Mouse (Mus musculus): Measurements from ENCODE around the gene Slfn5. TPM values are rescaled to one million over a fixed set of nuclear protein-coding genes. Genes with fewer than 3 reads are reported as not detected.
"Not testable (repeated sequence)": the region's sequence is repeated elsewhere in the genome, so short reads cannot be mapped to it uniquely, and the experiment has no call there.

Gene Slfn5
- polyA plus RNA-seq, 1 experiment from 2014 or later, result 1.3 TPM

GRCm38 (mm10) chr11:82921691-82922090, 29.5 kb upstream of the Slfn5 start:
- WGBS, result 67% methylated on average over 4 of the region's 4 CpGs
- H3K36me3 ChIP-seq, result no peaks in the 10 kb centered on the region
- no peak overlapping the region for H3K4me3 ChIP-seq
- ATAC-seq (ENCODE audit: insufficient number of reproducible peaks, insufficient read depth, low FRiP score, low TSS enrichment), result no peak
- peaks cover 11% of the 10 kb centered on the region for H3K27me3 ChIP-seq
- no peak overlapping the region for H3K9ac ChIP-seq
- H3K4me2 ChIP-seq (replicated peaks), result no peak overlapping the region
- no peaks in the 10 kb centered on the region for H3K9me3 ChIP-seq
- no peak overlapping the region for H3K27ac ChIP-seq
- no peaks in the 10 kb centered on the region for H3K4me1 ChIP-seq

- not testable (repeated sequence) for H3K4me2 ChIP-seq (replicated peaks); ATAC-seq (ENCODE audit: insufficient number of reproducible peaks, insufficient read depth, low FRiP score, low TSS enrichment); H3K36me3 ChIP-seq; H3K9ac ChIP-seq; H3K4me1 ChIP-seq; H3K9me3 ChIP-seq; H3K4me3 ChIP-seq; H3K27ac ChIP-seq
- H3K27me3 ChIP-seq, result peaks cover 24% of the 10 kb centered on the region
- WGBS, result 88% methylated on average over 6 of the region's 6 CpGs
Observed at GRCm38 (mm10) chr11:82923910-82924309, 27.2 kb upstream of the Slfn5 start.

DNA sequence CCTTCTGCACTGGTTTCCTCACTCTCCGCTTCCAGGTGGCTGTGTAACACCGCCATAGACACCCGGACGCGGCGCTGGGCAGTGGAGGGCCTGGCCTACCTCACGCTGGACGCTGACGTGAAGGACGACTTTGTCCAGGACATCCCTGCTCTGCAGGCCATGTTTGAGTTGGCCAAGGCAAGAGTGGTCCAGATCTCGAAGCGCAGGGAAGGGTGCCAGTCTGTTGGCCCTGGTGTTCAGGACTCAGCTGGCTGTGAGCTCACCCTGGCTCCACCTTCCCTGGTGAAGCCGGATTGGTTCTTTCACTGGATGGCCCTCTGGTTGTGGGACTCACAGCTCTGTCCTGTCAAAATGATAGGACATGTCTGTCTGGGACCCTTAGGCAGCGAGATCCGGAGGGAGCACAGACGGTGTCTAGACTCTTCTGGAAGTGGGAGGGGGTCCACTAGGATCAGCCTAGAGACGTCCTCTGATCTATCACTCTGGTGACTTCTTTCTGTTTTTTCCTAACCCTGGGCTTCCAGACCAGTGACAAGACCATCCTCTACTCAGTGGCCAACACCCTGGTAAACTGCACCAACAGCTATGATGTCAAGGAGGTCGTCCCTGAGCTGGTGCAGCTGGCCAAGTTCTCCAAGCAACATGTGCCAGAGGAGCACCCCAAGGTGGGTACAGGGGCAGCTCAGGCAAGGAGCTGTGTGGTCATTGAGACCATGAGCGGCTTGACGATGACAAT, 22.1 kb upstream of the Slfn5 start:
- Histone ChIP-seq H3K9me3 (no peaks in the 10 kb centered on the region), H3K27me3 (peaks cover 49% of the 10 kb centered on the region)
- WGBS, result 31% methylated on average over 20 of the region's 20 CpGs

DNA sequence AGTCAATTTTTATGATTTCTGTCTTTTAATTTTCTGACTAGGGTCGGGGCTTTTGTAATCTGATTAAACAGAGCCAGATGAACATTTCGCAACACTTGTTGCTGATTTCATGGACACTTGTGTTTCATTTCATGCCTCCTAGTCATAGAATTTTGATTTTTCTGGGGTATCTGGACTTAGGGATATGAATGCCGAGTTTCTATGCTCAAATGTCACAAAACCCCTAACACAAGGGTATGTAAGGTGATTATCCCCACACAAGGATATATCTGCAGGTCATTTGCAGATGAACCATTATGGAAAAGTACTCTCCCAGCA, 21.6 kb upstream of the Slfn5 start:
- H3K27me3 ChIP-seq, result peaks cover 54% of the 10 kb centered on the region

More for the DNA sequence above, 22.1 kb upstream of the Slfn5 start:
- no peaks in the 10 kb centered on the region for H3K36me3 ChIP-seq
- ATAC-seq (ENCODE audit: insufficient number of reproducible peaks, insufficient read depth, low FRiP score, low TSS enrichment), result no peak
- H3K4me2 ChIP-seq (replicated peaks), result no peak overlapping the region
- no peak overlapping the region for H3K4me3 ChIP-seq
- no peaks in the 10 kb centered on the region for H3K4me1 ChIP-seq
- H3K9ac ChIP-seq, result no peak overlapping the region
- no peak overlapping the region for H3K27ac ChIP-seq

DNA sequence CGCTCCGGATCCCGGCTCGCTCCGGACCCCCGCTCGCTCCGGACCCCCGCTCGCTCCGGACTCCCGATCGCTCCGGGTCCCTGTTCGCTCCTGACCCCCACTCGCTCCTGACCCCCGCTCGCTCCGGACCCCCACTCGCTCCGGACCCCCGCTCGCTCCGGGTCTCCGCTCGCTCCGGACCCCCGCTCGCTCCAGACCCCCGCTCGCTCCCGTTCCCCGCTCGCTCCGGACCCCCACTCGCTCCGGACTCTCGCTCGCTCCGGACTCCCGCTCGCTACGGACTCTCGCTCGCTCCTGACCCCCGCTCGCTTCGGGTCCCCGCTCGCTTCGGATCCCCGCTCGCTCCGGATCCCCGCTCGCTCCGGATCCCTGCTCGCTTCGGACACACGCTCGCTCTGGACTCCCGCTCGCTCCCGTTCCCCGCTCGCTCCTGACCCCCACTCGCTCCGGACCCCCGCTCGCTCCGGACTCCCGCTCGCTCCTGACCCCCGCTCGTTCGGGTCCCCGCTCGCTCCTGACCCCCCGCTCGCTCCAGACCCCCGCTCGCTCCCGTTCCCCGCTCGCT, 20.7 kb upstream of the Slfn5 start:
- Histone ChIP-seq H3K4me3 (peak overlapping the region; percentile 47), H3K4me2 (replicated peaks) (peak overlapping the region; percentile 94), H3K27me3 (peaks cover 57% of the 10 kb centered on the region)
- not testable (repeated sequence) for H3K4me1 ChIP-seq; H3K9me3 ChIP-seq; H3K36me3 ChIP-seq; H3K27ac ChIP-seq; ATAC-seq (ENCODE audit: insufficient number of reproducible peaks, insufficient read depth, low FRiP score, low TSS enrichment); H3K9ac ChIP-seq
- WGBS, result 2% methylated on average over 84 of the region's 85 CpGs

More for the DNA sequence above, 21.6 kb upstream of the Slfn5 start:
- no peak overlapping the region for H3K27ac ChIP-seq
- no peak overlapping the region for H3K9ac ChIP-seq
- H3K4me2 ChIP-seq (replicated peaks), result no peak overlapping the region
- 45% methylated on average over 3 of the region's 3 CpGs for WGBS
- no peak overlapping the region for H3K4me3 ChIP-seq
- no peak for ATAC-seq (ENCODE audit: insufficient number of reproducible peaks, insufficient read depth, low FRiP score, low TSS enrichment)
- H3K9me3 ChIP-seq, result no peaks in the 10 kb centered on the region
- no peaks in the 10 kb centered on the region for H3K4me1 ChIP-seq
- H3K36me3 ChIP-seq, result no peaks in the 10 kb centered on the region

DNA sequence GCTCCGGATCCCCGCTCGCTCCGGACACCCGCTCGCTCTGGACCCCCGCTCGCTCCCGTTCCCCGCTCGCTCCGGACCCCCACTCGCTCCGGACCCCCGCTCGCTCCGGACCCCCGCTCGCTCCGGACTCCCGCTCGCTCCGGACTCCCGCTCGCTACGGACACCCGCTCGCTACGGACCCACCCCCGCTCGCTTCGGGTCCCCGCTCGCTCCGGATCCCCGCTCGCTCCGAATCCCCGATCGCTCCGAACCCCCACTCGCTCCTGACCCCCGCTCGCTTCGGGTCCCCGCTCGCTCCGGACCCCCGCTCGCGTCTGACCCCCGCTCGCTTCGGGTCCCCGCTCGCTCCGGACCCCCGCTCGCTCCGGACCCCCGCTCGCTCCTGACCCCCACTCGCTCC, 20.0 kb upstream of the Slfn5 start:
- Histone ChIP-seq H3K4me3 (peak overlapping the region; percentile 47), H3K4me2 (replicated peaks) (peak overlapping the region; percentile 94), H3K9ac (peak overlapping the region; percentile 42; the same call in 1 of the 2 replicates), H3K27me3 (peaks cover 60% of the 10 kb centered on the region)
- not testable (repeated sequence) for H3K4me1 ChIP-seq; H3K9me3 ChIP-seq; ATAC-seq (ENCODE audit: insufficient number of reproducible peaks, insufficient read depth, low FRiP score, low TSS enrichment); H3K27ac ChIP-seq; H3K36me3 ChIP-seq
- WGBS, result 2% methylated on average over 54 of the region's 63 CpGs

DNA sequence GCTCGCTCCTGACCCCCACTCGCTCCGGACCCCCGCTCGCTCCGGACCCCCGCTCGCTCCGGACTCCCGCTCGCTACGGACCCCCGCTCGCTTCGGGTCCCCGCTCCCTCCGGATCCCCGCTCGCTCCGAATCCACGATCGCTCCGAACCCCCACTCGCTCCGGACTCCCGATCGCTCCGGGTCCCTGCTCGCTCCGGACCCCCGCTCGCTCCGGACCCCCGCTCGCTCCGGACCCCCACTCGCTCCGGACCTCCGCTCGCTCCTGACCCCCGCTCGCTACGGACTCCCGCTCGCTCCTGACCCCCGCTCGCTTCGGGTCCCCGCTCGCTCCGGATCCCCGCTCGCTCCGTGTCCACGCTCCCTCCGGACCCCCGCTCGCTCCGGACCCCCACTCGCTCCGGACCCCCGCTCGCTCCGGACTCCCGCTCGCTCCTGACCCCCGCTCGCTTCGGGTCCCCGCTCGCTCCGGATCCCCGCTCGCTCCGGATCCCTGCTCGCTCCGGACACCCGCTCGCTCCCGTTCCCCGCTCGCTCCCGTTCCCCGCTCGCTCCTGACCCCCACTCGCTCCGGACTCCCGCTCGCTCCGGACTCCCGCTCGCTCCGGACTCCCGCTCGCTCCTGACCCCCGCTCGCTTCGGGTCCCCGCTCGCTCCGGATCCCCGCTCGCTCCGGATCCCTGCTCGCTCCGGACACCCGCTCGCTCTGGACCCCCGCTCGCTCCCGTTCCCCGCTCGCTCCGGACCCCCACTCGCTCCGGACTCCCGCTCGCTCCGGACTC, 19.3 kb upstream of the Slfn5 start:
- under 1% methylated on average over 116 of the region's 119 CpGs for WGBS
- not testable (repeated sequence) for H3K27ac ChIP-seq; ATAC-seq (ENCODE audit: insufficient number of reproducible peaks, insufficient read depth, low FRiP score, low TSS enrichment); H3K36me3 ChIP-seq; H3K4me1 ChIP-seq; H3K9me3 ChIP-seq
- Histone ChIP-seq H3K27me3 (peaks cover 67% of the 10 kb centered on the region), H3K9ac (peak overlapping the region; percentile 42; the same call in 1 of the 2 replicates), H3K4me2 (replicated peaks) (peak overlapping the region; percentile 94), H3K4me3 (peak overlapping the region; percentile 47)

DNA sequence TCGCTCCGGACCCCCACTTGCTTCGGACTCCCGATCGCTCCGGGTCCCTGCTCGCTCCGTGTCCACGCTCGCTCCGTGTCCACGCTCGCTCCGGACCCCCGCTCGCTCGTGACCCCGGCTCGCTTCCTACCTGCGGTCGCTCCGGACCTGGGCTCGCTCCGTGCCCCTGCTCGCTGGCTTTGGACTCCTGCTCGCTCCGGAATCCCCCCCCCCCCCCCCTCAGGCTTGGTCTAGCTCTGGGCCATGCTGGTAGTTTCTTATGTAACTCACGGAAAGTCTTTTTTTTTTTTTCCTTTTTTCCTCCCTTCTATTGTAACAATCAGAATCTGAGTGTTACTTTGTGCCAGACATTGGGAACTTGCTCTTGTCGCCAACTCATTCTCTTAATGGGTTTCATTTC, 18.0 kb upstream of the Slfn5 start:
- peak overlapping the region; percentile 47 for H3K4me3 ChIP-seq
- peak overlapping the region; percentile 24; the same call in 1 of the 2 replicates for H3K9ac ChIP-seq
- peak overlapping the region; percentile 94 for H3K4me2 ChIP-seq (replicated peaks)
- no peaks in the 10 kb centered on the region for H3K36me3 ChIP-seq
- no peaks in the 10 kb centered on the region for H3K9me3 ChIP-seq
- no peak overlapping the region for H3K27ac ChIP-seq
- ATAC-seq (ENCODE audit: insufficient number of reproducible peaks, insufficient read depth, low FRiP score, low TSS enrichment), result no peak
- no peaks in the 10 kb centered on the region for H3K4me1 ChIP-seq
- H3K27me3 ChIP-seq, result peaks cover 69% of the 10 kb centered on the region
- WGBS, result under 1% methylated on average over 29 of the region's 29 CpGs

DNA sequence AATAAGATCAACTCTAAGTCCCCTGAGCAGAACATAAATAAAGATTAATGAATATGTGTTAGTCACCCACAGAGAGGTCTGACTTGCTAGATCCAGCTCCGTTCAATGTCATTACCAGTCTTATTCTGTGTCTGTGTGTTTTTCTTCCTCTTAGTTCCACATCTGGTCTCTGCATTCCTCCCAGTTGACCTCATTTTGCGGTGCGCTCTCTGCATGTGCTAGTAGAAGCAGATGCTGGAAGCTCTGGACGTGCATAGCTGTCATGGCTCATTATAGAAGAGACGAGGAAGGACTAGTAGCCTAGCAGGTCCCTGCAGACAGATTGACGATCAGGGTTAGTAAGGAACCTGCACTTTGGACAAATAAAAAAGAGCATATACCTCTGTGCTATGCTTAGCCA, 7.8 kb upstream of the Slfn5 start:
- no peaks in the 10 kb centered on the region for H3K9me3 ChIP-seq
- no peaks in the 10 kb centered on the region for H3K36me3 ChIP-seq
- ATAC-seq (ENCODE audit: insufficient number of reproducible peaks, insufficient read depth, low FRiP score, low TSS enrichment), result no peak
- peaks cover 20% of the 10 kb centered on the region; the same call in 1 of the 2 replicates for H3K27me3 ChIP-seq
- no peak overlapping the region for H3K4me3 ChIP-seq
- H3K27ac ChIP-seq, result no peak overlapping the region
- no peak overlapping the region for H3K9ac ChIP-seq
- no peak overlapping the region for H3K4me2 ChIP-seq (replicated peaks)
- H3K4me1 ChIP-seq, result no peaks in the 10 kb centered on the region
- WGBS, result 25% methylated on average over 6 of the region's 6 CpGs

- Histone ChIP-seq H3K9ac (no peak overlapping the region), H3K4me1 (no peaks in the 10 kb centered on the region), H3K9me3 (no peaks in the 10 kb centered on the region), H3K27me3 (peaks cover 25% of the 10 kb centered on the region), H3K4me2 (replicated peaks) (no peak overlapping the region), H3K36me3 (no peaks in the 10 kb centered on the region), H3K4me3 (no peak overlapping the region), H3K27ac (no peak overlapping the region)
- ATAC-seq (ENCODE audit: insufficient number of reproducible peaks, insufficient read depth, low FRiP score, low TSS enrichment), result no peak
- WGBS, result 70% methylated on average over 2 of the region's 2 CpGs
Observed at GRCm38 (mm10) chr11:82945636-82946035, 5.5 kb upstream of the Slfn5 start.

DNA sequence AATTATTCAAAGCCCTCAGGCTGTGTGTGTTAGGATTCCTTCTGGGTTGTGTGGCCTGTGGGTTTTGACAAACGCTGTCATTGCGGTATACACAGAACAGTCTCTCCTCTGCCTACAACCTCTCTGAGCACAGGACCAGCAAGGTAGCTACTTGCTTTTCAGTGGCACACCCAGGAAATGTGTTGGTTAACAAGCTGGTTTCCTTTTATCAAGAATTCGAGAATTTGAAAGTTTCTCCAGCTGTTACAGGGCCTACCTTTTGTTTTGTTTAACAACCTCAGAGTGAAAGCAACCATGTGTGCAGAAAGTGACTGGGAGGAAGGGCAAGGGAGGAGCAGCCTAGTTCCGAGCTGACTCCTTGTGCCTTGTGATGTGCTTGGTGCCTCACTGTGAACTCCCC, 3.7 kb upstream of the Slfn5 start:
- H3K4me2 ChIP-seq (replicated peaks), result no peak overlapping the region
- ATAC-seq (ENCODE audit: insufficient number of reproducible peaks, insufficient read depth, low FRiP score, low TSS enrichment), result no peak
- H3K27me3 ChIP-seq, result peaks cover 37% of the 10 kb centered on the region
- 38% methylated on average over 4 of the region's 4 CpGs for WGBS
- no peak overlapping the region for H3K4me3 ChIP-seq
- H3K36me3 ChIP-seq, result no peaks in the 10 kb centered on the region
- no peak overlapping the region for H3K27ac ChIP-seq
- 0 out of 2 replicates have a peak, but pooled peaks cover 3% of the 10 kb centered on the region for H3K4me1 ChIP-seq
- no peak overlapping the region for H3K9ac ChIP-seq
- H3K9me3 ChIP-seq, result no peaks in the 10 kb centered on the region

GRCm38 (mm10) chr11:82949036-82949435, 2.1 kb upstream of the Slfn5 start:
- H3K27me3 ChIP-seq, result peaks cover 51% of the 10 kb centered on the region
- 0 out of 2 replicates have a peak, but pooled peaks cover 3% of the 10 kb centered on the region for H3K4me1 ChIP-seq
- H3K27ac ChIP-seq, result no peak overlapping the region
- H3K9ac ChIP-seq, result no peak overlapping the region
- no peak overlapping the region for H3K4me3 ChIP-seq
- H3K36me3 ChIP-seq, result no peaks in the 10 kb centered on the region
- no peak for ATAC-seq (ENCODE audit: insufficient number of reproducible peaks, insufficient read depth, low FRiP score, low TSS enrichment)
- no peak overlapping the region for H3K4me2 ChIP-seq (replicated peaks)
- 84% methylated on average over 9 of the region's 9 CpGs for WGBS
- H3K9me3 ChIP-seq, result no peaks in the 10 kb centered on the region
